ENCODE assay signal across 8 mouse cellular contexts in genomic region chr11:76456233-76456632, GRCm38 (mm10). TPM values are rescaled to one million over a fixed set of nuclear protein-coding genes. Genes with fewer than 3 reads are reported as not detected.
A peak's percentile ranks its signal among the peaks of the same experiment; 100 is the strongest.
DNase-seq lines count a peak whose midpoint lies in the region; ATAC-seq and TF ChIP-seq lines count a peak whose summit lies in the region.

No protein-coding gene starts in this region.

- H3K27me3 ChIP-seq in limb, embryonic 10.5 days (ENCODE audit: low read depth, poor library complexity, severe bottlenecking), result no peaks in the 10 kb centered on the region
- no peaks in the 10 kb centered on the region for H3K27me3 ChIP-seq in midbrain, postnatal 0 days (ENCODE audit: insufficient read depth, low read length)
- H3K27me3 ChIP-seq in spleen, adult 2 months (ENCODE audit: control insufficient read depth, insufficient read depth, low read length), result no peaks in the 10 kb centered on the region

- peak; percentile 67 for DNase-seq in 3134 (ENCODE audit: extremely low read depth, insufficient read length, low spot score)
- DNase-seq in adrenal gland, adult 2 months, result peak; percentile 77
- peak; percentile 85 for DNase-seq in embryo, embryonic 11 days
- peak; percentile 69 to 82 for DNase-seq in gastrocnemius, postnatal 4 days (ENCODE audit: low spot score in 2 of 2)
- DNase-seq in kidney, adult 18-20 months, result peak; percentile 91
- peak; percentile 93 for DNase-seq in limb, embryonic 10.5 days (ENCODE audit: low spot score)
- peak; percentile 88 for DNase-seq in midbrain, postnatal 0 days (ENCODE audit: low spot score)
- DNase-seq in spleen, adult 2 months (ENCODE audit: low read depth in 1 of 2, low spot score in 2 of 2), result peak; percentile 52 to 87

- ATAC-seq in midbrain, postnatal 0 days (ENCODE audit: low FRiP score), result peak; percentile 69; the same call in 1 of the 2 replicates

- no peak overlapping the region for H3K9ac ChIP-seq in midbrain, postnatal 0 days (replicated peaks; ENCODE audit: low read length, poor library complexity, severe bottlenecking)

- no peak for TF ChIP-seq POLR2A in spleen, adult 2 months (IDR thresholded peaks at IDR 0.05; ENCODE audit: low read depth, low read length)

- peak; percentile 98 for TF ChIP-seq CTCF in midbrain, postnatal 0 days (IDR thresholded peaks at IDR 0.05)
- peak; percentile 93; the same call in 1 of the 2 replicates for TF ChIP-seq CTCF in spleen, adult 2 months (IDR thresholded peaks at IDR 0.05; ENCODE audit: extremely low read depth, insufficient read depth, insufficient read length, insufficient replicate concordance)

- 19% methylated on average over 6 of the region's 6 CpGs for WGBS in limb, embryonic 10.5 days
- WGBS in midbrain, postnatal 0 days, result 8% methylated on average over 6 of the region's 6 CpGs
- WGBS in spleen, adult 2 months, result 36% methylated on average over 6 of the region's 6 CpGs

- no peaks in the 10 kb centered on the region for H3K9me3 ChIP-seq in limb, embryonic 10.5 days (replicated peaks)
- no peaks in the 10 kb centered on the region for H3K9me3 ChIP-seq in midbrain, postnatal 0 days (ENCODE audit: low read length)

- peak overlapping the region; percentile 73 for H3K27ac ChIP-seq in limb, embryonic 10.5 days
- H3K27ac ChIP-seq in midbrain, postnatal 0 days (ENCODE audit: low read depth, low read length), result peak overlapping the region; percentile 60; the same call in 1 of the 2 replicates
- no peak overlapping the region for H3K27ac ChIP-seq in spleen, adult 2 months (ENCODE audit: insufficient read depth, low read length)

- peaks cover 18% of the 10 kb centered on the region for H3K4me1 ChIP-seq in limb, embryonic 10.5 days
- H3K4me1 ChIP-seq in midbrain, postnatal 0 days (ENCODE audit: insufficient read depth, low read length), result no peaks in the 10 kb centered on the region
- peaks cover 12% of the 10 kb centered on the region; the same call in 1 of the 2 replicates for H3K4me1 ChIP-seq in spleen, adult 2 months (ENCODE audit: control insufficient read depth, insufficient read depth, insufficient read length)

- peaks cover 84% of the 10 kb centered on the region for H3K36me3 ChIP-seq in limb, embryonic 10.5 days
- H3K36me3 ChIP-seq in midbrain, postnatal 0 days (ENCODE audit: insufficient read depth, low read length), result peaks cover 59% of the 10 kb centered on the region
- H3K36me3 ChIP-seq in spleen, adult 2 months (ENCODE audit: control insufficient read depth, insufficient read depth, low read length), result peaks cover 5% of the 10 kb centered on the region; the same call in 1 of the 2 replicates

- no peak overlapping the region for H3K4me3 ChIP-seq in limb, embryonic 10.5 days
- no peak overlapping the region for H3K4me3 ChIP-seq in midbrain, postnatal 0 days (ENCODE audit: low read depth, low read length)
- H3K4me3 ChIP-seq in spleen, adult 2 months (ENCODE audit: extremely low read depth, insufficient read depth, insufficient read length), result no peak overlapping the region

- H3K4me2 ChIP-seq in midbrain, postnatal 0 days (ENCODE audit: low read depth, low read length, poor library complexity, severe bottlenecking), result no peak overlapping the region

RNA-seq across cellular contexts. Expression of gene Timm22, which starts 49.5 kb away (rescaled TPM):
- total RNA-seq in adrenal gland, adult 2 months (2021), result 10 to 100 TPM; 37.9 to 53.7 TPM
- polyA plus RNA-seq in adrenal gland, adult 2 months (2012; rRNA removed), result 13.8 and 21.4 TPM in 2 replicates
- 10 to 100 TPM; 48.7 TPM for total RNA-seq in gastrocnemius, postnatal 4 days (2021)
- 144 and 147 TPM in 2 replicates for polyA plus RNA-seq in limb, embryonic 10.5 days (2016; fragmentation: Nextera tagmentation; extraction: Ambion mirVana)
- total RNA-seq in midbrain, postnatal 0 days (2014; rRNA removed), result 26.6 and 38.0 TPM in 2 replicates
- 103 and 104 TPM in 2 replicates for polyA plus RNA-seq in midbrain, postnatal 0 days (2015; fragmentation: Nextera tagmentation; extraction: Ambion mirVana)
- polyA plus RNA-seq in spleen, adult 2 months (2012; rRNA removed), result 7.5 and 10.0 TPM in 2 replicates

RNA-seq across cellular contexts. Expression of gene Nxn, which starts 57.3 kb away (rescaled TPM):
- 10 to 100 TPM; 28.9 to 31.6 TPM for total RNA-seq in adrenal gland, adult 2 months (2021)
- polyA plus RNA-seq in adrenal gland, adult 2 months (2012; rRNA removed), result 21.5 and 25.2 TPM in 2 replicates
- 10 to 100 TPM; 59.8 to 60.9 TPM for total RNA-seq in gastrocnemius, postnatal 4 days (2021)
- polyA plus RNA-seq in limb, embryonic 10.5 days (2016; fragmentation: Nextera tagmentation; extraction: Ambion mirVana), result 53.3 and 55.7 TPM in 2 replicates
- total RNA-seq in midbrain, postnatal 0 days (2014; rRNA removed), result 25.2 and 32.2 TPM in 2 replicates
- polyA plus RNA-seq in midbrain, postnatal 0 days (2015; fragmentation: Nextera tagmentation; extraction: Ambion mirVana), result 13.7 and 15.2 TPM in 2 replicates
- 6.9 and 8.8 TPM in 2 replicates for polyA plus RNA-seq in spleen, adult 2 months (2012; rRNA removed)
